In the genomic region with DNA sequence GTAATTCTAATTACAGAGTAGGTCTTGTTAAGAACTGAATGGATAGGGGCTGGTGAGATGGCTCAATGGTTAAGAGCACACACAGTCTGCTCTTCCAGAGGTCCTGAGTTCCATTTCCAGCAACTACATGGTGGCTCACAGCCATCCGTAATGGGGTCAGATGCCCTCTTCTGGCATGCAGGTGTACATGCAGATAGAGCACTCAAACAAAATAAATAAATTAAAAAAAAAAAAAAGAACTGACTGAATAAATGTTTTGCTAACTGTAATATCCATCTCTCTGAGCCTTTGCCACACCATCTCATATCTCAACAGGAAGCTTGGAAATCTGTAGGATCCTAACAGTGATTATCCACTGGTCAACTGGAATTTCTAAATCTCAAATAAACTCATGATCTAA, we compare ENCODE assay signal across 13 mouse cellular contexts. TPM values are rescaled to one million over a fixed set of nuclear protein-coding genes. Genes with fewer than 3 reads are reported as not detected.
DNase-seq lines count a peak whose midpoint lies in the region; ATAC-seq and TF ChIP-seq lines count a peak whose summit lies in the region.
"Had no signal": no experiment of that assay in that cellular context is flagged by ENCODE, and none has a peak within 500 bp of the region (broad histone marks: within the 10 kb centered on the region; RNA-seq: fewer than 3 reads in every experiment).

No protein-coding gene starts in this region.

- TF ChIP-seq POLR2A in lung, adult 2 months (IDR thresholded peaks at IDR 0.05; ENCODE audit: borderline replicate concordance, extremely low read depth, low read depth, low read length): no peak
- no peak for TF ChIP-seq POLR2A in embryonic fibroblast, embryonic 13.5 days (IDR thresholded peaks at IDR 0.05; ENCODE audit: low read depth, low read length)

- WGBS in heart, embryonic 16.5 days: 48% methylated on average over 1 of the region's 1 CpGs
- 48% methylated on average over 1 of the region's 1 CpGs for WGBS in lung, adult 2 months

- intact Hi-C loops in heart, postnatal 36 days (cut with DNase I): loop anchor here (5.0 kb wide), 1 partner anchor 166 kb away; no protein-coding TSS in a partner anchor

- DNase-seq in heart, postnatal 36 days: no peak
- DNase-seq in lung, adult 2 months: no peak
- no peak for DNase-seq in lung, postnatal 4 days
- peak; percentile 27 for DNase-seq in ES-CJ7 (ENCODE audit: low read depth, low spot score)
- DNase-seq in thymus, postnatal 4 days: no peak
- DNase-seq in cerebellum, adult 8-10 months: no peak
- DNase-seq: gastrocnemius, postnatal 14 days; heart, postnatal 4 days had no signal

- no peaks in the 10 kb centered on the region for H3K9me3 ChIP-seq in heart, embryonic 16.5 days (replicated peaks; ENCODE audit: control insufficient read depth, low read length)
- H3K9me3 ChIP-seq: intestine, embryonic 15.5 days; midbrain, embryonic 10.5 days had no signal

- TF ChIP-seq CTCF in lung, adult 2 months (IDR thresholded peaks at IDR 0.05; ENCODE audit: insufficient read depth, low read length): 0 out of 2 replicates have a peak, but pooled peaks have one; percentile 10
- TF ChIP-seq CTCF in embryonic fibroblast, embryonic 13.5 days (IDR thresholded peaks at IDR 0.05; ENCODE audit: borderline replicate concordance, insufficient read depth, low read length): peak; percentile 11; the same call in 1 of the 2 replicates

- H3K36me3 ChIP-seq in heart, embryonic 16.5 days (ENCODE audit: control insufficient read depth, insufficient read depth): peaks cover 47% of the 10 kb centered on the region

- H3K4me2 ChIP-seq in heart, embryonic 16.5 days (ENCODE audit: low read depth, low read length): no peak overlapping the region
- H3K4me2 ChIP-seq: intestine, embryonic 15.5 days had no signal

- H3K27ac ChIP-seq in heart, embryonic 16.5 days (ENCODE audit: low read length): peak overlapping the region; percentile 74
- H3K27ac ChIP-seq in embryonic fibroblast, embryonic 13.5 days (ENCODE audit: insufficient read depth, low read length): no peak overlapping the region
- H3K27ac ChIP-seq: intestine, embryonic 15.5 days; midbrain, embryonic 10.5 days had no signal

- H3K9ac ChIP-seq in heart, embryonic 16.5 days (ENCODE audit: low read length): no peak overlapping the region
- H3K9ac ChIP-seq: intestine, embryonic 15.5 days had no signal

- peaks cover 11% of the 10 kb centered on the region for H3K4me1 ChIP-seq in heart, embryonic 16.5 days (ENCODE audit: control insufficient read depth, insufficient read depth, low read length)
- peaks cover 6% of the 10 kb centered on the region; the same call in 1 of the 2 replicates for H3K4me1 ChIP-seq in lung, adult 2 months (ENCODE audit: control insufficient read depth, insufficient read depth, low read length)
- no peaks in the 10 kb centered on the region for H3K4me1 ChIP-seq in embryonic fibroblast, embryonic 13.5 days (ENCODE audit: control insufficient read depth, insufficient read depth, low read length)
- H3K4me1 ChIP-seq: intestine, embryonic 15.5 days; midbrain, embryonic 10.5 days had no signal

- H3K27me3 ChIP-seq in heart, embryonic 16.5 days (ENCODE audit: control insufficient read depth, insufficient read depth, low read length): no peaks in the 10 kb centered on the region
- H3K27me3 ChIP-seq: intestine, embryonic 15.5 days had no signal

- ATAC-seq in heart, embryonic 16.5 days (replicated peaks; ENCODE audit: extremely low read depth, insufficient read depth, low FRiP score): no peak
- ATAC-seq: forebrain, embryonic 14.5 days; intestine, embryonic 15.5 days had no signal

- no peak overlapping the region for H3K4me3 ChIP-seq in heart, embryonic 16.5 days (ENCODE audit: low read length)
- H3K4me3 ChIP-seq in lung, adult 2 months (replicated peaks; ENCODE audit: extremely low read depth, low read depth, low read length): no peak overlapping the region
- H3K4me3 ChIP-seq in embryonic fibroblast, embryonic 13.5 days (ENCODE audit: insufficient read depth, low read length): no peak overlapping the region
- H3K4me3 ChIP-seq: intestine, embryonic 15.5 days; midbrain, embryonic 10.5 days had no signal

RNA-seq across cellular contexts. Expression of gene Sec31a, which starts 45.1 kb away (rescaled TPM):
- polyA plus RNA-seq in heart, embryonic 16.5 days (2015; fragmentation: Nextera tagmentation; extraction: Ambion mirVana): 149 and 150 TPM in 2 replicates
- 100 to 1,000 TPM; 109 TPM for total RNA-seq in heart, postnatal 36 days (2021)
- 192 and 194 TPM in 2 replicates for polyA plus RNA-seq in lung, adult 2 months (2012; rRNA removed)
- polyA plus RNA-seq in embryonic fibroblast, embryonic 13.5 days (2011; ENCODE audit: insufficient read length, low read depth, missing spikeins): 314 and 338 TPM in 2 replicates
